Mouse (Mus musculus): Measurements from ENCODE around the gene H2-Q6.
"Not testable (repeated sequence)": the region's sequence is repeated elsewhere in the genome, so short reads cannot be mapped to it uniquely, and the experiment has no call there.

GRCm38 (mm10) chr17:35422360-35422759, 2.3 kb upstream of the H2-Q6 start:
- TF ChIP-seq CTCF (IDR thresholded peaks at IDR 0.05; ENCODE audit: extremely low read depth, insufficient read length, insufficient replicate concordance, low read depth, low read length); POLR2A (IDR thresholded peaks at IDR 0.05; ENCODE audit: low read depth, low read length): not testable (repeated sequence)
